In the genomic region with DNA sequence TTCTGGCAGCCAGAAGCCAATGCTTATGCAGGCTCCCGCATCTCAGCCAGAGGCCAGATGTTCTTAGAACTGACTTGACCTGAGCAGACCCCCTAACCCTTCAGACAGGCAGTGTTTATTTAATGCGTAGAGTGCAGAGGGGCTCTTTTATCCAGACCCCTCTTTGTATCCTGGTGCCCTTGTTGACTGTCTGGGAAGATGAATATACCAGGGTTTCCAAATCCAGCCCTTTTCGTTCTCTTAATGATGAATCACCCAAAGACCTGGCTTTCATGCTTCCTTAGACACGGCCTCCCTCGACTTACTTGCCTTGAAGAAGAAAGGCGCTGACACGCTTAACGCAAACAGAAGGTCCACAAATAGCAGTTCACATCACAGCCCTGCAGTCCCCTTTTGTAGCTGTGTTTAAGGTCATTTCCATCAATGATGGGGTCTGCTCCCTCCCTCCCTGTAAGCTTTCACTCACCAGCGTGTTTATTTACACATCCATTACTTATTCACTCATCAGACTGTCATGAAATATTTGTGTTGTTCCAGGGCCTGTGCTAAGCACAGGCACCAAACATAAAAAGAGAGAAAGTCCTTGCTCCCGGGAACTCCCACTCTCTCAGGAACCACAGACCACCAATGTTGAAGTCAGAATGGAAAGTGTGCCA, we compare ENCODE assay signal across 15 mouse cellular contexts. TPM values are rescaled to one million over a fixed set of nuclear protein-coding genes. Genes with fewer than 3 reads are reported as not detected.
A peak's percentile ranks its signal among the peaks of the same experiment; 100 is the strongest.
DNase-seq lines count a peak whose midpoint lies in the region; ATAC-seq and TF ChIP-seq lines count a peak whose summit lies in the region.
"Had no signal": no experiment of that assay in that cellular context is flagged by ENCODE, and none has a peak within 500 bp of the region (broad histone marks: within the 10 kb centered on the region; RNA-seq: fewer than 3 reads in every experiment).

No protein-coding gene starts in this region.

- no peak for DNase-seq in liver, postnatal 0 days
- DNase-seq in brain, adult 2 months (ENCODE audit: low read depth, low spot score): peak; percentile 33
- DNase-seq in embryo, embryonic 9.5 days (ENCODE audit: extremely low spot score): peak; percentile 51
- no peak for DNase-seq in retina, embryonic 14.5 days (ENCODE audit: low spot score)
- DNase-seq in adrenal gland, adult 2 months: no peak
- DNase-seq: adrenal gland, postnatal 36 days; cerebellum, postnatal 36 days; forebrain, postnatal 0 days; heart, postnatal 36 days; kidney, postnatal 25 days; left cerebral cortex, postnatal 4 days had no signal

- ATAC-seq in liver, postnatal 0 days: peak; percentile 77
- ATAC-seq in liver, embryonic 12.5 days: no peak
- peak; percentile 67; the same call in 1 of the 2 replicates for ATAC-seq in stomach, embryonic 14.5 days (ENCODE audit: insufficient number of reproducible peaks, insufficient read depth, low FRiP score, low read depth)
- ATAC-seq: forebrain, postnatal 0 days had no signal

- TF ChIP-seq CTCF in liver, postnatal 0 days (IDR thresholded peaks at IDR 0.05; ENCODE audit: low read depth): no peak

- no peak overlapping the region for H3K4me3 ChIP-seq in liver, postnatal 0 days (ENCODE audit: low read depth, low read length)
- H3K4me3 ChIP-seq in liver, embryonic 12.5 days: no peak overlapping the region
- no peak overlapping the region for H3K4me3 ChIP-seq in stomach, embryonic 14.5 days (ENCODE audit: low read depth, low read length)
- H3K4me3 ChIP-seq: erythroblast, embryonic 14.5 days had no signal

- 58% methylated on average over 10 of the region's 10 CpGs for WGBS in liver, postnatal 0 days (ENCODE audit: insufficient replicate concordance)
- 67% methylated on average over 10 of the region's 10 CpGs for WGBS in liver, embryonic 12.5 days (ENCODE audit: insufficient replicate concordance)
- WGBS in stomach, embryonic 14.5 days: 13% methylated on average over 10 of the region's 10 CpGs

- no peak overlapping the region for H3K4me2 ChIP-seq in liver, postnatal 0 days (ENCODE audit: low read depth, low read length)
- H3K4me2 ChIP-seq in liver, embryonic 12.5 days: no peak overlapping the region
- H3K4me2 ChIP-seq in stomach, embryonic 14.5 days (replicated peaks; ENCODE audit: low read depth, low read length): no peak overlapping the region

- H3K9ac ChIP-seq in liver, postnatal 0 days (replicated peaks): no peak overlapping the region
- H3K9ac ChIP-seq in liver, embryonic 12.5 days: no peak overlapping the region
- H3K9ac ChIP-seq in stomach, embryonic 14.5 days (replicated peaks; ENCODE audit: low read depth, low read length): no peak overlapping the region
- H3K9ac ChIP-seq: forebrain, postnatal 0 days; liver, embryonic 14.5 days had no signal

- no peak for TF ChIP-seq EP300 in liver, postnatal 0 days (IDR thresholded peaks at IDR 0.05; ENCODE audit: low read depth)

- H3K4me1 ChIP-seq in liver, postnatal 0 days (ENCODE audit: insufficient read depth): peaks cover 4% of the 10 kb centered on the region; the same call in 1 of the 2 replicates
- peaks cover 13% of the 10 kb centered on the region for H3K4me1 ChIP-seq in liver, embryonic 12.5 days
- H3K4me1 ChIP-seq in stomach, embryonic 14.5 days (ENCODE audit: control insufficient read depth, insufficient read depth, low read length): peaks cover 18% of the 10 kb centered on the region

- H3K27me3 ChIP-seq in liver, postnatal 0 days (ENCODE audit: insufficient read depth, low read length): no peaks in the 10 kb centered on the region
- no peaks in the 10 kb centered on the region for H3K27me3 ChIP-seq in liver, embryonic 12.5 days (replicated peaks)
- H3K27me3 ChIP-seq in stomach, embryonic 14.5 days (ENCODE audit: control insufficient read depth, insufficient read depth, low read length): no peaks in the 10 kb centered on the region

- peaks cover 5% of the 10 kb centered on the region; the same call in 1 of the 2 replicates for H3K36me3 ChIP-seq in liver, postnatal 0 days (replicated peaks; ENCODE audit: insufficient read depth, low read length)
- 0 out of 2 replicates have a peak, but pooled peaks cover 6% of the 10 kb centered on the region for H3K36me3 ChIP-seq in liver, embryonic 12.5 days
- H3K36me3 ChIP-seq in stomach, embryonic 14.5 days (ENCODE audit: control insufficient read depth, insufficient read depth, low read length): no peaks in the 10 kb centered on the region

- no peaks in the 10 kb centered on the region for H3K9me3 ChIP-seq in liver, postnatal 0 days (ENCODE audit: low read length)
- no peaks in the 10 kb centered on the region for H3K9me3 ChIP-seq in liver, embryonic 12.5 days (replicated peaks)
- H3K9me3 ChIP-seq in stomach, embryonic 14.5 days (ENCODE audit: control insufficient read depth, low read depth, low read length): no peaks in the 10 kb centered on the region

- 0 out of 2 replicates have a peak overlapping the region, but pooled peaks have one; percentile 22 for H3K27ac ChIP-seq in liver, postnatal 0 days (ENCODE audit: low read depth)
- no peak overlapping the region for H3K27ac ChIP-seq in liver, embryonic 12.5 days
- peak overlapping the region; percentile 34; the same call in 1 of the 2 replicates for H3K27ac ChIP-seq in stomach, embryonic 14.5 days (ENCODE audit: low read length)
- H3K27ac ChIP-seq: liver, embryonic 14.5 days had no signal

RNA-seq across cellular contexts. Expression of gene Pmm2, which starts 17.7 kb away (rescaled TPM):
- 37.2 and 38.0 TPM in 2 replicates for polyA plus RNA-seq in liver, postnatal 0 days (2015; fragmentation: Nextera tagmentation; extraction: Ambion mirVana)
- polyA plus RNA-seq in liver, embryonic 12.5 days (2016; fragmentation: Nextera tagmentation; extraction: Ambion mirVana): 41.6 and 42.4 TPM in 2 replicates
- 57.1 and 60.0 TPM in 2 replicates for polyA plus RNA-seq in stomach, embryonic 14.5 days (2014; fragmentation: Nextera tagmentation; extraction: Ambion mirVana)
- total RNA-seq in adrenal gland, adult 2 months (2021): 10 to 100 TPM; 48.1 to 53.8 TPM
- 54.1 and 75.1 TPM in 2 replicates for polyA plus RNA-seq in adrenal gland, adult 2 months (2012; rRNA removed)

RNA-seq across cellular contexts. Expression of gene Tmem186, which starts 17.7 kb away (rescaled TPM):
- 6.2 and 7.0 TPM in 2 replicates for polyA plus RNA-seq in liver, postnatal 0 days (2015; fragmentation: Nextera tagmentation; extraction: Ambion mirVana)
- 12.9 and 14.2 TPM in 2 replicates for polyA plus RNA-seq in liver, embryonic 12.5 days (2016; fragmentation: Nextera tagmentation; extraction: Ambion mirVana)
- polyA plus RNA-seq in stomach, embryonic 14.5 days (2014; fragmentation: Nextera tagmentation; extraction: Ambion mirVana): 12.1 and 12.3 TPM in 2 replicates
- total RNA-seq in adrenal gland, adult 2 months (2021): 10 to 100 TPM; 15.3 to 22.1 TPM
- polyA plus RNA-seq in adrenal gland, adult 2 months (2012; rRNA removed): 15.6 and 16.2 TPM in 2 replicates

RNA-seq across cellular contexts. Expression of gene Carhsp1, which starts 52.2 kb away (rescaled TPM):
- 65.4 and 71.2 TPM in 2 replicates for polyA plus RNA-seq in liver, postnatal 0 days (2015; fragmentation: Nextera tagmentation; extraction: Ambion mirVana)
- 55.7 and 56.5 TPM in 2 replicates for polyA plus RNA-seq in liver, embryonic 12.5 days (2016; fragmentation: Nextera tagmentation; extraction: Ambion mirVana)
- polyA plus RNA-seq in stomach, embryonic 14.5 days (2014; fragmentation: Nextera tagmentation; extraction: Ambion mirVana): 35.3 and 37.0 TPM in 2 replicates
- 100 to 1,000 TPM in 1 of 2 experiments, 10 to 100 TPM in 1; 52.0 to 120 TPM for total RNA-seq in adrenal gland, adult 2 months (2021)
- polyA plus RNA-seq in adrenal gland, adult 2 months (2012; rRNA removed): 233 and 404 TPM in 2 replicates

Comparison
In these comparisons a context has a peak if more than half of its experiments do, and no peak if none do; other contexts are left out.
1. DNase-seq: peak in brain, adult 2 months (single experiment) and embryo, embryonic 9.5 days (single experiment); none in liver, postnatal 0 days (single experiment), retina, embryonic 14.5 days (single experiment) and adrenal gland, adult 2 months (single experiment).